In genomic region chr13:107923129-107924114, GRCm38 (mm10) we compare ENCODE assay signal across 7 mouse cellular contexts.
DNase-seq lines count a peak whose midpoint lies in the region; ATAC-seq and TF ChIP-seq lines count a peak whose summit lies in the region.

No protein-coding gene starts in this region.

- 51% methylated on average over 19 of the region's 19 CpGs for WGBS in lung, embryonic 14.5 days
- WGBS in forebrain, postnatal 0 days, result 39% methylated on average over 19 of the region's 19 CpGs
- 51% methylated on average over 19 of the region's 19 CpGs for WGBS in limb, embryonic 15.5 days

- H3K27ac ChIP-seq in lung, embryonic 14.5 days (ENCODE audit: low read depth), result 0 out of 2 replicates have a peak overlapping the region, but pooled peaks have one; percentile 38
- H3K27ac ChIP-seq in forebrain, postnatal 0 days (ENCODE audit: low read depth, low read length), result peak overlapping the region; percentile 22; the same call in 1 of the 2 replicates
- 0 out of 2 replicates have a peak overlapping the region, but pooled peaks have one; percentile 18 for H3K27ac ChIP-seq in limb, embryonic 15.5 days

- peak overlapping the region; percentile 33; the same call in 1 of the 2 replicates for H3K4me2 ChIP-seq in lung, embryonic 14.5 days
- H3K4me2 ChIP-seq in forebrain, postnatal 0 days (ENCODE audit: low read depth), result peak overlapping the region; percentile 19; the same call in 1 of the 2 replicates
- H3K4me2 ChIP-seq in limb, embryonic 15.5 days, result 0 out of 2 replicates have a peak overlapping the region, but pooled peaks have one; percentile 3

- no peak for TF ChIP-seq CTCF in lung, embryonic 14.5 days (IDR thresholded peaks at IDR 0.05; ENCODE audit: low read depth)
- no peak for TF ChIP-seq CTCF in forebrain, postnatal 0 days (IDR thresholded peaks at IDR 0.05; ENCODE audit: low read depth)

- H3K27me3 ChIP-seq in lung, embryonic 14.5 days (ENCODE audit: insufficient read depth, low read length), result no peaks in the 10 kb centered on the region
- H3K27me3 ChIP-seq in forebrain, postnatal 0 days (ENCODE audit: insufficient read depth, low read length), result no peaks in the 10 kb centered on the region
- H3K27me3 ChIP-seq in limb, embryonic 15.5 days, result no peaks in the 10 kb centered on the region

- ATAC-seq in lung, embryonic 14.5 days (ENCODE audit: insufficient read depth), result peak; percentile 48; the same call in 1 of the 2 replicates
- peak; percentile 78 for ATAC-seq in forebrain, postnatal 0 days
- no peak for ATAC-seq in limb, embryonic 15.5 days (ENCODE audit: insufficient number of reproducible peaks, low FRiP score, low TSS enrichment, low read depth)
- ATAC-seq in erythroid progenitor cell, adult 5-6 weeks (replicated peaks; ENCODE audit: low FRiP score, poor library complexity, severe bottlenecking), result no peak

- H3K9me3 ChIP-seq in lung, embryonic 14.5 days (ENCODE audit: low read depth, low read length), result no peaks in the 10 kb centered on the region
- H3K9me3 ChIP-seq in forebrain, postnatal 0 days (ENCODE audit: low read length), result no peaks in the 10 kb centered on the region
- no peaks in the 10 kb centered on the region for H3K9me3 ChIP-seq in limb, embryonic 15.5 days

- H3K4me1 ChIP-seq in lung, embryonic 14.5 days (ENCODE audit: insufficient read depth), result no peaks in the 10 kb centered on the region; the same call in 1 of the 2 replicates
- no peaks in the 10 kb centered on the region for H3K4me1 ChIP-seq in forebrain, postnatal 0 days (ENCODE audit: insufficient read depth)
- peaks cover 11% of the 10 kb centered on the region for H3K4me1 ChIP-seq in limb, embryonic 15.5 days

- peak; percentile 49 for DNase-seq in lung, embryonic 14.5 days
- DNase-seq in lung, postnatal 14 days, result no peak
- DNase-seq in cerebellum, postnatal 10 days, result peak; percentile 73 to 75
- DNase-seq in forebrain, postnatal 0 days, result peak; percentile 58
- DNase-seq in thymus, postnatal 0 days (ENCODE audit: low spot score), result no peak

- H3K9ac ChIP-seq in lung, embryonic 14.5 days, result no peak overlapping the region
- no peak overlapping the region for H3K9ac ChIP-seq in forebrain, postnatal 0 days
- no peak overlapping the region for H3K9ac ChIP-seq in limb, embryonic 15.5 days

- no peak overlapping the region for H3K4me3 ChIP-seq in lung, embryonic 14.5 days (ENCODE audit: low read depth, low read length)
- no peak overlapping the region for H3K4me3 ChIP-seq in forebrain, postnatal 0 days (ENCODE audit: low read depth, low read length)
- no peak overlapping the region for H3K4me3 ChIP-seq in limb, embryonic 15.5 days

- H3K36me3 ChIP-seq in lung, embryonic 14.5 days (ENCODE audit: insufficient read depth), result no peaks in the 10 kb centered on the region
- no peaks in the 10 kb centered on the region for H3K36me3 ChIP-seq in forebrain, postnatal 0 days (ENCODE audit: insufficient read depth)
- no peaks in the 10 kb centered on the region for H3K36me3 ChIP-seq in limb, embryonic 15.5 days

Comparison
In these comparisons a context has a peak if more than half of its experiments do, and no peak if none do; other contexts are left out.
1. DNase-seq: peak in lung, embryonic 14.5 days (single experiment), cerebellum, postnatal 10 days (2 of 2) and forebrain, postnatal 0 days (single experiment); none in lung, postnatal 14 days (single experiment) and thymus, postnatal 0 days (single experiment).
2. ATAC-seq: peak in lung, embryonic 14.5 days (single experiment) and forebrain, postnatal 0 days (single experiment); none in limb, embryonic 15.5 days (single experiment) and erythroid progenitor cell, adult 5-6 weeks (single experiment).
3. Peak in every context shown above with its lines, with median percentiles within 50 percentile points of each other: H3K27ac ChIP-seq and H3K4me2 ChIP-seq.